Mouse (Mus musculus) bone marrow, adult 2 months (tissue): Measurements from ENCODE around the gene Mob1b. TPM values are rescaled to one million over a fixed set of nuclear protein-coding genes. Genes with fewer than 3 reads are reported as not detected.

Source experiments
- H3K27ac ChIP-seq: fragments of 200-500 bp; 2 replicates; pipeline ENCODE4 v1.5.1; 2012; ENCODE audit warnings: low read depth, mild to moderate bottlenecking, control low read depth, inconsistent platforms, low read length; ENCODE audit not compliant: control insufficient read depth, poor library complexity, insufficient read depth
- H3K4me1 ChIP-seq: fragments of 200-500 bp; 2 replicates; pipeline ENCODE4 v1.6.1; 2011; ENCODE audit warnings: low read length; ENCODE audit not compliant: control insufficient read depth, insufficient read depth
- H3K4me3 ChIP-seq: fragments of 200-500 bp; replicated peaks from 2 replicates; pipeline ENCODE3; 2011; ENCODE audit warnings: mild to moderate bottlenecking, low read depth, low read length, control low read depth; ENCODE audit not compliant: control insufficient read depth
- CTCF ChIP-seq: fragments of 200-500 bp; IDR thresholded peaks from 2 replicates; pipeline ENCODE4 v1.5.1; 2011; ENCODE audit warnings: low read length, control low read depth; ENCODE audit not compliant: control insufficient read depth, insufficient read depth
- POLR2A ChIP-seq: fragments of 200-500 bp; IDR thresholded peaks from 2 replicates; pipeline ENCODE4 v1.6.1; 2011; ENCODE audit warnings: low read depth, mild to moderate bottlenecking, control low read depth, low read length, borderline replicate concordance; ENCODE audit not compliant: control insufficient read depth
- WGBS: fragments of 180-500 bp; shearing (Covaris S2); methylation state at CpG from one replicate; pipeline ENCODE4 v1.1.7; 2018; 5-methylcytosine and 5-hydroxymethylcytosine counted together
- polyA plus RNA-seq: library from polyadenylated mRNA; stranded (reverse); fragments of >200 nt; gene quantifications from 2 replicates; pipeline ENCODE4 v1.2.4, GENCODE M21; 2011; ENCODE audit warnings: low replicate concordance; ENCODE audit not compliant: missing spikeins, insufficient read depth, insufficient read length

Mob1b gene
- polyA plus RNA-seq, 1 experiment: 13.1 TPM

DNA sequence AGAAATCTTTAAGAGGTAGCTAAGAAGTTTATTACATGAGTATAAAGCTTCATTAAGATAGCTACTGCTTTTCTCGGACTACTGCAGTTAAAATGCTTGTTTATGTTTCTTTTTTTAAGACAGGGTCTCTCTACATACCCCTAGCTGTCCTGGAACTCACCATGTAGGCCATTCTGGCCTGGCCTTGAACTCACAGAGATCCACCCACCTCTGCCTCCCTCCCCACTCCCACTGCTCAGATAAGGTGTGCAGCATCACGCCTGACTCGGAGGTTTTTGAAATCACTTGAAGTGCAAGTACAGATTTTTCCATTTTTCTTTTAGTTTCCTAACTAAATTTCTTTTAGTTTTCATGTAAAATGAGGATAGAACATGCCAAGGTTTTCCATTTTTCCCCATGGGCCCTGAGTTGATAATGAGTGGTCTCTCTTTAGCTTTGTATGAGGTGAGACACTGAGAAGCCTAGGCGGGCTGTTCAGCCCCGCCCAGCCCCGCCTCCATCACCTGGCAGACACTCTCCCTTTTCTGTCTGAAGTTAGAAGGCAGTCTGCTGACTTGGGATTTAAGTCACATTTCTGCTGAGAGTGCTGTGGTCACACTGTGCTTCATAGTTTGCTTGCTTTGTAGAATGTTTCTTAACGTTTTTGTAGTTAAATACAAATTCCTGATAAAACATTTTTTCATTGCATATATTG, 61.6 kb downstream of the Mob1b start:
- WGBS: 86% methylated on average over 7 of the region's 7 CpGs
- H3K27ac ChIP-seq: no peak overlapping the region
- H3K4me3 ChIP-seq: no peak overlapping the region
- H3K4me1 ChIP-seq: no peaks in the 10 kb centered on the region
- TF ChIP-seq POLR2A (no peak), CTCF (no peak)

DNA sequence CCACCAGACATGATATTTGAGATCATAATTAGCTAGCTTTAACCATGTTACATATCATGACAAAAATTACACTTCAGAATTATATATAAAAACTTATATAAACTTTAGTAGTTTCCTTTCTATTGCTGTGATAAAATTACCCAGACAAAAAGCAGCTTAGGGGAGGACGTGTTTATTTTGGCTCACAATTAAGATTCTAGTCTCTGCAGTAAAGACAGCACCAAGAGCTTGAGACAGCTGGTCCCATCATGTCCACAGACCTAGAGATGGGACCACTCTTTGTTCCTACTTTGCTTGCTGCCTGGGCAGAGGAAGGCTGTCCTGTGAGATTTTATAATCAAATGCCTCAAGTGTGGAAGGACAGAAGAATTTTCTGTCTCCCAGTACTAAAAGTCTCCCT, 64.4 kb downstream of the Mob1b start:
- Histone ChIP-seq H3K4me1 (no peaks in the 10 kb centered on the region), H3K4me3 (no peak overlapping the region), H3K27ac (no peak overlapping the region)
- WGBS: 96% methylated on average over 1 of the region's 1 CpGs
- no peak for TF ChIP-seq CTCF
- TF ChIP-seq POLR2A: no peak

GRCm38 (mm10) chr5:88790675-88791074, 70.0 kb downstream of the Mob1b start:
- TF ChIP-seq CTCF: no peak
- no peak for TF ChIP-seq POLR2A
- 45% methylated on average over 9 of the region's 9 CpGs for WGBS

GRCm38 (mm10) chr5:88791256-88792245, 70.9 kb downstream of the Mob1b start:
- WGBS: 38% methylated on average over 10 of the region's 10 CpGs
- TF ChIP-seq CTCF (peak; percentile 85), POLR2A (no peak)
- H3K4me3 ChIP-seq: no peak overlapping the region
- no peaks in the 10 kb centered on the region for H3K4me1 ChIP-seq
- no peak overlapping the region for H3K27ac ChIP-seq

More at GRCm38 (mm10) chr5:88790675-88791074, 70.0 kb downstream of the Mob1b start:
- no peak overlapping the region for H3K27ac ChIP-seq
- H3K4me1 ChIP-seq: no peaks in the 10 kb centered on the region
- H3K4me3 ChIP-seq: no peak overlapping the region

DNA sequence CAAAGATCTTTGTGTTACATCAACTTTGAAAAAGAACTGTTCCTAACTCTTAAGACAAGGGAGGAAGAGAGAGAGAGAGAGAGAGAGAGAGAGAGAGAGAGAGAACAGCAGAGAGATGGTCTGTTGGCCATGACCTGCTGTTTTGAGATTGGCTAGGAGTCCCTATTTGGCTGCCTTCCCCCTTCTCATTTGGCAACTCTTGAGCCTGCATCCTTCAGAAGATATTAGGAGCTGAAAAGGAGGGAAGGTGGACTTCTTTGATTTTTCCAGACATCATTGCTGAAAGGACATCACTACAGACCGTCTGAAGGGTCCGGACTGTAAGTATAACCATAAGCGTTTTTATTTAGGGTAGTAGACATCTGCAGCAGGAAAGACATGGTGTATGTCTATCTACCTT, 73.0 kb downstream of the Mob1b start:
- Histone ChIP-seq H3K4me1 (no peaks in the 10 kb centered on the region), H3K4me3 (no peak overlapping the region), H3K27ac (no peak overlapping the region)
- TF ChIP-seq POLR2A (no peak), CTCF (no peak)
- 71% methylated on average over 3 of the region's 3 CpGs for WGBS

GRCm38 (mm10) chr5:88795910-88796584, 75.4 kb downstream of the Mob1b start:
- Histone ChIP-seq H3K4me3 (no peak overlapping the region), H3K4me1 (no peaks in the 10 kb centered on the region), H3K27ac (no peak overlapping the region)
- TF ChIP-seq CTCF: no peak
- TF ChIP-seq POLR2A: no peak
- 65% methylated on average over 9 of the region's 9 CpGs for WGBS

DNA sequence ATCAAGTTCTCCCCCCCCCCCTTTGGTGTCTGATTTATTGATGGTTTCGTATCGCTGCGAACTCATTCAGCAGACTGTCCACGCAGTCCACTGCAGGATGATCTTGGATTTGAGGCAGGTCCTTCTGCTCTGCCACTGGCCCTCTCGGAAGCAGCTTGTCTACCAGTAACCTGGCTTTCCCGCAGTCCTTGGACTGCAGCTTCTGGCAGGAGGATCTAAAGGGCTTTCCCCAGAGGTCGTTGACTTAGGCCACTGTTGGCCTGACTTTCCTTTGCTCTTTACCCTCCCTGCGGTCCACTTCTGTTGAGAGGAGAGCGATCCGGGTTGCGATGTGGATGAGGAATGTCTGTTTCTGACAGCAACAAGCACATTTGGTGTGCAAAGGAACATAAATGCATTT, 75.9 kb downstream of the Mob1b start:
- H3K27ac ChIP-seq: no peak overlapping the region
- WGBS: 87% methylated on average over 11 of the region's 11 CpGs
- no peaks in the 10 kb centered on the region for H3K4me1 ChIP-seq
- no peak overlapping the region for H3K4me3 ChIP-seq
- TF ChIP-seq CTCF: no peak
- no peak for TF ChIP-seq POLR2A

DNA sequence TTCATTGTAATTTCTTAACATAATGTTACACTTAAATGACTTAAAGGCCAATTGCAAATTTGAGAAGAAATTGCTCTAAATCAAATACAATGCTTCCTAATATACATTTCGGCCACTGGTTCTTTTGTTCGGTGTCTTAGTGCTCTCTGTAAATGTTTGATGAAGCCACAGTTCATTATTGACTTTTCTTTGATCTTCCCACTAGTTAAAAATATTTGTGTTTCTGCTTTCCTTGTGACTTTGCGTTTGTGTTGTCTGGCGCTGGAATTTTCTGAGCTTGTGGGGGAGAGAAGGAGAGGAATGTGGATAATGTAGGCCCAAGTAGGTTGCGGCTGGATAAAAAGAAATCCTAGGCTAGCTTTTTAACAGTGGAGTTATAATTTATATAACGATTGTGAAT, 76.5 kb downstream of the Mob1b start:
- Histone ChIP-seq H3K27ac (no peak overlapping the region), H3K4me3 (no peak overlapping the region)

More for the DNA sequence above, 76.5 kb downstream of the Mob1b start:
- TF ChIP-seq CTCF (no peak), POLR2A (no peak)
- 88% methylated on average over 6 of the region's 6 CpGs for WGBS
- no peaks in the 10 kb centered on the region for H3K4me1 ChIP-seq
